Comparison of ENCODE assay signal across 8 mouse cellular contexts in the genomic region with DNA sequence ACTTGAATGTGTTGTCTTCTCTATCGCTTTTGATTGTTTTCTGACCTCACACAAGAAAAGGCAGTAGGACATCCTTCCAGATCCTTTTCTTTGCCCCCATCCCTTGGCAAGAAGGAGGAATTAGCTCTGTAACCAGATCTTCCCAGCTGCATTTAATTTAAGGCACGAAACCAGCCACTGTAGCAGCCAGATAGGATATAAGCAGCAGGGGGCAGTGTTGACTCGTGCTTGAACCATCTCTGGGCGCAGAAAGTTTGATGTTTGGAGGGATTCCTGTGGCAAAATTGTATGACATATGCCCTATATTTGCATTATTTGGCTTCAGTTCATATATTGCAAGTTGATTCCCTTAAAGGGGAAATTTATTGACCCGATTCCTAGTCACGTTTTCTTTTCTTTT. TPM values are rescaled to one million over a fixed set of nuclear protein-coding genes. Genes with fewer than 3 reads are reported as not detected.
DNase-seq lines count a peak whose midpoint lies in the region; ATAC-seq and TF ChIP-seq lines count a peak whose summit lies in the region.

No protein-coding gene starts in this region.

- peak overlapping the region; percentile 95 for H3K4me3 ChIP-seq in forebrain, embryonic 16.5 days (replicated peaks; ENCODE audit: low read length)
- H3K4me3 ChIP-seq in liver, embryonic 15.5 days (replicated peaks) = peak overlapping the region; percentile 56
- H3K4me3 ChIP-seq in neural tube, embryonic 12.5 days = peak overlapping the region; percentile 79; the same call in 1 of the 2 replicates

- no peaks in the 10 kb centered on the region for H3K9me3 ChIP-seq in forebrain, embryonic 16.5 days (ENCODE audit: control insufficient read depth, low read length)
- no peaks in the 10 kb centered on the region for H3K9me3 ChIP-seq in liver, embryonic 15.5 days (replicated peaks)
- H3K9me3 ChIP-seq in neural tube, embryonic 12.5 days = no peaks in the 10 kb centered on the region

- TF ChIP-seq POLR2A in brain, embryonic 14.5 days (IDR thresholded peaks at IDR 0.05; ENCODE audit: borderline replicate concordance, extremely low read depth, insufficient read depth, insufficient read length, poor library complexity, severe bottlenecking) = no peak

- H3K36me3 ChIP-seq in forebrain, embryonic 16.5 days (ENCODE audit: control insufficient read depth, insufficient read depth) = 0 out of 2 replicates have a peak, but pooled peaks cover 3% of the 10 kb centered on the region
- no peaks in the 10 kb centered on the region for H3K36me3 ChIP-seq in liver, embryonic 15.5 days (replicated peaks)
- H3K36me3 ChIP-seq in neural tube, embryonic 12.5 days = peaks cover 12% of the 10 kb centered on the region

- under 1% methylated on average over 6 of the region's 6 CpGs for WGBS in forebrain, embryonic 16.5 days
- under 1% methylated on average over 6 of the region's 6 CpGs for WGBS in liver, embryonic 15.5 days (ENCODE audit: insufficient replicate concordance)
- whole genome bisulfite sequencing in neural tube, embryonic 12.5 days = under 1% methylated on average over 6 of the region's 6 CpGs

- TF ChIP-seq CTCF in brain, embryonic 14.5 days (IDR thresholded peaks at IDR 0.05; ENCODE audit: borderline replicate concordance, extremely low read depth, insufficient read depth, insufficient read length) = peak; percentile 89

- peaks cover 26% of the 10 kb centered on the region for H3K4me1 ChIP-seq in forebrain, embryonic 16.5 days (replicated peaks; ENCODE audit: control insufficient read depth, insufficient read depth, low read length)
- H3K4me1 ChIP-seq in liver, embryonic 15.5 days (replicated peaks) = peaks cover 8% of the 10 kb centered on the region; the same call in 1 of the 2 replicates
- peaks cover 15% of the 10 kb centered on the region for H3K4me1 ChIP-seq in neural tube, embryonic 12.5 days

- intact Hi-C loops in heart, postnatal 14 days (cut with DNase I) = loop anchor here (1.0 to 5.0 kb wide), 4 partner anchors 508 to 1561 kb away; no protein-coding TSS in a partner anchor

- DNase-seq in CD4-positive, CD25-positive, alpha-beta regulatory T cell, adult 2 months (ENCODE audit: low read depth, low spot score) = peak; percentile 67
- peak; percentile 97 for DNase-seq in brain, embryonic 14.5 days (ENCODE audit: low read depth)
- peak; percentile 79 to 88 for DNase-seq in heart, postnatal 14 days
- DNase-seq in kidney, postnatal 4 days = peak; percentile 88
- DNase-seq in testis, postnatal 10 days (ENCODE audit: low spot score) = peak; percentile 86

- H3K4me2 ChIP-seq in forebrain, embryonic 16.5 days (ENCODE audit: low read length) = peak overlapping the region; percentile 92
- H3K4me2 ChIP-seq in liver, embryonic 15.5 days = peak overlapping the region; percentile 70; the same call in 1 of the 2 replicates
- H3K4me2 ChIP-seq in neural tube, embryonic 12.5 days (replicated peaks) = peak overlapping the region; percentile 94

- ATAC-seq in forebrain, embryonic 16.5 days = peak; percentile 41
- ATAC-seq in liver, embryonic 15.5 days (ENCODE audit: insufficient read depth) = no peak
- ATAC-seq in neural tube, embryonic 12.5 days (ENCODE audit: low FRiP score, low read depth) = 0 out of 2 replicates have a peak, but pooled peaks have one; percentile 7

- H3K27me3 ChIP-seq in forebrain, embryonic 16.5 days (replicated peaks; ENCODE audit: control insufficient read depth, insufficient read depth, low read length) = no peaks in the 10 kb centered on the region
- peaks cover 52% of the 10 kb centered on the region for H3K27me3 ChIP-seq in liver, embryonic 15.5 days
- H3K27me3 ChIP-seq in neural tube, embryonic 12.5 days (replicated peaks) = no peaks in the 10 kb centered on the region

- peak overlapping the region; percentile 49 for H3K9ac ChIP-seq in forebrain, embryonic 16.5 days (replicated peaks; ENCODE audit: low read depth, low read length)
- H3K9ac ChIP-seq in liver, embryonic 15.5 days = no peak overlapping the region
- H3K9ac ChIP-seq in neural tube, embryonic 12.5 days = 0 out of 2 replicates have a peak overlapping the region, but pooled peaks have one; percentile 84

- H3K27ac ChIP-seq in forebrain, embryonic 16.5 days (ENCODE audit: low read length) = peak overlapping the region; percentile 93
- H3K27ac ChIP-seq in liver, embryonic 15.5 days (replicated peaks) = no peak overlapping the region
- H3K27ac ChIP-seq in neural tube, embryonic 12.5 days = no peak overlapping the region

RNA-seq across cellular contexts. Expression of gene Fat4, which starts 2.5 kb away (rescaled TPM):
- polyA plus RNA-seq in brain, embryonic 14.5 days (2012; rRNA removed) = 13.9 and 20.9 TPM in 2 replicates
- 11.0 and 12.4 TPM in 2 replicates for polyA plus RNA-seq in forebrain, embryonic 16.5 days (2015; fragmentation: Nextera tagmentation; extraction: Ambion mirVana)
- total RNA-seq in heart, postnatal 14 days (2021) = 10 to 100 TPM; 12.4 to 14.2 TPM
- 0.16 TPM in 2 replicates for polyA plus RNA-seq in liver, embryonic 15.5 days (2015; fragmentation: Nextera tagmentation; extraction: Ambion mirVana)
- polyA plus RNA-seq in neural tube, embryonic 12.5 days (2016; fragmentation: Nextera tagmentation; extraction: Ambion mirVana) = 12.1 and 13.0 TPM in 2 replicates

Comparison
In these comparisons a context has a peak if more than half of its experiments do, and no peak if none do; other contexts are left out.
1. RNA of gene Fat4, which starts 2.5 kb away (polyA plus RNA-seq): 13.9 to 20.9 TPM in brain, embryonic 14.5 days, 12.1 to 13.0 TPM in neural tube, embryonic 12.5 days and 11.0 to 12.4 TPM in forebrain, embryonic 16.5 days; 0.16 TPM in liver, embryonic 15.5 days; every median in the first group is over 10 times any median in the second.
2. Peak in every context shown above with its lines, with median percentiles within 50 percentile points of each other: DNase-seq, H3K4me2 ChIP-seq and H3K4me3 ChIP-seq.